Mouse (Mus musculus): ENCODE results near the gene Dmrtb1. TPM values are rescaled to one million over a fixed set of nuclear protein-coding genes. Genes with fewer than 3 reads are reported as not detected.

The Dmrtb1 gene
- polyA plus RNA-seq, 1 experiment from 2014 or later, result 58.2 TPM

DNA sequence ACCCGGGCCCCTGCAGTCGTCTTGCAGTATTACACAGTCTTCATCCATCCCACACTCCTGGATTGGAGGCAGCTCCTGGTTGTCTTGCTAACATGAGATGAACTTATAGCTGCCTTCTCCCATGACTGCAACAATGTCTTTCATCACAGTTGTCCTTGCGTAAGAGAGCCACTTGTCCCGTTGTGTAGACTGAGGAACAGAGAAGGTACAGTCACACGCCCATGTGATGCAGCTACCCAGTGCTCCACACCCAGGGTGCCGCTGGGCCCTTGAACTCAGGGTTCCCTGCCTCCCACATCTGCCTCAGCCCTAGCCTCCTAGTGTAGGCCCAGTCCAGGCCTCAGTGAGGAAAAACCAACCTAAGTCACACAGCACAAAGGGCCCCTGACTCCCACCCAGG lies 47.9 kb downstream of the Dmrtb1 start:
- Histone ChIP-seq H3K27ac (no peak overlapping the region), H3K4me1 (0 out of 2 replicates have a peak, but pooled peaks cover 5% of the 10 kb centered on the region), H3K27me3 (replicated peaks) (no peaks in the 10 kb centered on the region), H3K9me3 (no peaks in the 10 kb centered on the region), H3K4me3 (no peak overlapping the region), H3K9ac (no peak overlapping the region), H3K4me2 (no peak overlapping the region), H3K36me3 (replicated peaks) (no peaks in the 10 kb centered on the region)
- no peak for ATAC-seq (replicated peaks)
- WGBS, result 71% methylated on average over 6 of the region's 6 CpGs

DNA sequence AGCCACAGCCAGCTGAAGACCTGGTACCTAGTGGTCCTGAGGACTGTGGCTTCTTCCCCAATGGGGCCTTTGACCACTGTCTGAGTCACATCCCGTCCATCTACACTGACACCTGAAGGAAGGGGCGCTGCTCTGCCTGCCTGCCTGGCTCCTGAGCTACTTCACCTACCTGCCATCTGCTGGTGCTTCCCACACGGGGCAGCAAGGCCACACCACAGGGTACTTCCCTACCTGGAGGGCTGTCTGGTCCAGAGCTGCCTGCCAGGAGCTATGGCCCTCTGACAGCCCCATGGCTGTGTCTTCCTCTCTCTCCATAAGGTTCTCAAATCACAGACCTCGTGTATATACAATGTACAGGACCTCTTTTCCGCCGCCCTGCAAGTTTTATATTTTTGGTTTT lies 49.4 kb downstream of the Dmrtb1 start:
- Histone ChIP-seq H3K4me2 (no peak overlapping the region), H3K36me3 (replicated peaks) (no peaks in the 10 kb centered on the region), H3K27me3 (replicated peaks) (no peaks in the 10 kb centered on the region), H3K9ac (no peak overlapping the region), H3K4me1 (0 out of 2 replicates have a peak, but pooled peaks cover 5% of the 10 kb centered on the region), H3K9me3 (no peaks in the 10 kb centered on the region), H3K27ac (no peak overlapping the region), H3K4me3 (no peak overlapping the region)
- ATAC-seq (replicated peaks), result no peak
- 84% methylated on average over 6 of the region's 6 CpGs for WGBS

DNA sequence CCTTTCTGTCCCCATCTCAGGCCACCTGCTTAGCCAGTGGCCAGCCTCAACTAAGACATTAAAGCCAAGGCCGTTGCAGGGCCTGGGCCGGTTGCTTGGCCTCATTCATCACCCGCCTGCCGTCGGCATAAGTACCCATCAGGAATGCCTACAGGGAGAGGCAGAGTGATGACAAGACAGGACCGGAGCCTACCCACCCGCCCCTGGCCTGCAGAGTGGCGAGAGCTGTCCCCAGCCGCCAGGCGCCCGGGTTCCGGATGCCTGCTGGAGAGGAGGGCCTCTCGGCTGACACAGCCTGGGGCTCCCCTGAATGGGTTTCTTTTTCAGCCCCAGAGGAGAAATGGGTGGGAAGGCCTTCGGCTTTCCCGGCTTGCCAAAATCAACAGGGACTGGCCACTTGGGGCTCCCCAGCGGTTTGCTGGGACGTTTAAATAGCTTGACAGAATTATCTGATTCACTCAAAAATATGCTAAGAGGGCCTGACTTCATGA lies 55.1 kb downstream of the Dmrtb1 start:
- no peaks in the 10 kb centered on the region for H3K27me3 ChIP-seq (replicated peaks)
- no peaks in the 10 kb centered on the region for H3K36me3 ChIP-seq (replicated peaks)
- H3K4me1 ChIP-seq, result 0 out of 2 replicates have a peak, but pooled peaks cover 3% of the 10 kb centered on the region
- H3K9me3 ChIP-seq, result no peaks in the 10 kb centered on the region
- H3K4me2 ChIP-seq, result no peak overlapping the region
- H3K27ac ChIP-seq, result no peak overlapping the region
- no peak overlapping the region for H3K4me3 ChIP-seq
- no peak overlapping the region for H3K9ac ChIP-seq
- 69% methylated on average over 17 of the region's 17 CpGs for WGBS
- ATAC-seq (replicated peaks), result no peak

DNA sequence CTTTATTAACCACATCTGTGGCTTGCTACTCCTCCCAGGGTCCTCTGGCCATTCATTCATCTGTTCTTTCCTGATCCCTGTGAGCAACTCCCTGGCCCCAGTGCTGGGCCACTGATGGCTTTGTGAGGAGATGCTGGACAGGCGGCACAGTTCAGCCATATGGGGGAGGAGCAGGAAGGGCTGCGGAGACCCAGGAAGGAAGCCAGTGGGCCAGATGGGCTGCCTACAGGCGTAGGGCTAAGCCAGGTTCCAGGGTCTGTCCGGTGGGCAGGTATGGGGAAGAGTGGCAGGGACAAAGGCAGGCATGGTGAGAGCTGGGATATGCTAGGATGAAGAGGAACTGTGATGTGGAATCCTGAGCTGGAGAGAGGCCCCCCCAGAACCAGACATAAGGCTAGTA lies 55.8 kb downstream of the Dmrtb1 start:
- 77% methylated on average over 4 of the region's 4 CpGs for WGBS

More for the DNA sequence above, 55.8 kb downstream of the Dmrtb1 start:
- Histone ChIP-seq H3K36me3 (replicated peaks) (no peaks in the 10 kb centered on the region), H3K4me1 (0 out of 2 replicates have a peak, but pooled peaks cover 3% of the 10 kb centered on the region), H3K9ac (no peak overlapping the region), H3K9me3 (no peaks in the 10 kb centered on the region), H3K27ac (no peak overlapping the region), H3K27me3 (replicated peaks) (no peaks in the 10 kb centered on the region), H3K4me3 (no peak overlapping the region), H3K4me2 (no peak overlapping the region)
- no peak for ATAC-seq (replicated peaks)

Small RNA genes within 50 kb of the gene (microRNA-seq; reads per million reads assigned to microRNA genes)
- gene Gm25123, result not detected

Other genes with a start within 250 kb of the Dmrtb1 start
- gene Glis1, start 249.6 kb downstream of the Dmrtb1 start, polyA plus RNA-seq (2015; fragmentation: Nextera tagmentation; extraction: Ambion mirVana), result 2.5 TPM in 2 replicates
- 70.6 and 71.3 TPM in 2 replicates for gene Lrp8, start 118.0 kb upstream of the Dmrtb1 start, polyA plus RNA-seq (2015; fragmentation: Nextera tagmentation; extraction: Ambion mirVana)
- gene Magoh, start 195.5 kb upstream of the Dmrtb1 start, polyA plus RNA-seq (2015; fragmentation: Nextera tagmentation; extraction: Ambion mirVana), result 95.6 and 103 TPM in 2 replicates
- 92.4 and 96.4 TPM in 2 replicates for gene 0610037L13Rik, start 205.6 kb upstream of the Dmrtb1 start, polyA plus RNA-seq (2015; fragmentation: Nextera tagmentation; extraction: Ambion mirVana)
- gene Cpt2, start 239.4 kb upstream of the Dmrtb1 start, polyA plus RNA-seq (2015; fragmentation: Nextera tagmentation; extraction: Ambion mirVana), result 13.9 and 17.0 TPM in 2 replicates

Data from midbrain, embryonic 15.5 days (tissue).